Mouse (Mus musculus) kidney, embryonic 15.5 days (tissue): ENCODE data around the gene Trim69. TPM values are rescaled to one million over a fixed set of nuclear protein-coding genes. Genes with fewer than 3 reads are reported as not detected.

Experiments used
- ATAC-seq: fragments of 200-750 bp; cut with Nextera tagmentation; replicated peaks from 2 replicates; pipeline ENCODE4 v1.8.0; 2017; ENCODE audit warnings: moderate TSS enrichment; ENCODE audit not compliant: low FRiP score
- H3K27ac ChIP-seq: fragments of 300-500 bp; sonication (generic); 2 replicates; pipeline ENCODE4 v1.5.1; 2015; ENCODE audit warnings: mild to moderate bottlenecking, inconsistent platforms
- H3K27me3 ChIP-seq: fragments of 300-500 bp; sonication (generic); 2 replicates; pipeline ENCODE4 v1.6.1; 2015; ENCODE audit warnings: inconsistent platforms
- H3K36me3 ChIP-seq: fragments of 300-500 bp; sonication (generic); 2 replicates; pipeline ENCODE4 v1.6.1; 2015; ENCODE audit warnings: inconsistent platforms
- H3K4me1 ChIP-seq: fragments of 300-500 bp; sonication (generic); 2 replicates; pipeline ENCODE4 v1.6.1; 2015; ENCODE audit warnings: inconsistent platforms
- H3K4me2 ChIP-seq: fragments of 300-500 bp; sonication (generic); 2 replicates; pipeline ENCODE4 v1.6.1; 2015; ENCODE audit warnings: moderate library complexity, mild to moderate bottlenecking, inconsistent platforms
- H3K4me3 ChIP-seq: fragments of 300-500 bp; sonication (generic); replicated peaks from 2 replicates; pipeline ENCODE4 v1.5.1; 2015; ENCODE audit warnings: mild to moderate bottlenecking, inconsistent platforms
- H3K9ac ChIP-seq: fragments of 300-500 bp; sonication (generic); 2 replicates; pipeline ENCODE4 v1.6.1; 2015; ENCODE audit warnings: mild to moderate bottlenecking, inconsistent platforms
- H3K9me3 ChIP-seq: fragments of 300-500 bp; sonication (generic); replicated peaks from 2 replicates; pipeline ENCODE4 v1.6.1; 2016; ENCODE audit warnings: inconsistent platforms
- WGBS: fragments of 180-500 bp; shearing (Covaris S2); methylation state at CpG from one replicate; pipeline ENCODE4 v1.1.7; 2015; ENCODE audit warnings: mixed read lengths; 5-methylcytosine and 5-hydroxymethylcytosine counted together
- polyA plus RNA-seq: library from polyadenylated mRNA; unstranded; fragments of >200 nt; fragmentation: Nextera tagmentation; extraction: Ambion mirVana; gene quantifications from 2 replicates; pipeline ENCODE4 v1.2.1, GENCODE M21; 2015

The Trim69 gene
- polyA plus RNA-seq, 1 experiment from 2014 or later = not detected

DNA sequence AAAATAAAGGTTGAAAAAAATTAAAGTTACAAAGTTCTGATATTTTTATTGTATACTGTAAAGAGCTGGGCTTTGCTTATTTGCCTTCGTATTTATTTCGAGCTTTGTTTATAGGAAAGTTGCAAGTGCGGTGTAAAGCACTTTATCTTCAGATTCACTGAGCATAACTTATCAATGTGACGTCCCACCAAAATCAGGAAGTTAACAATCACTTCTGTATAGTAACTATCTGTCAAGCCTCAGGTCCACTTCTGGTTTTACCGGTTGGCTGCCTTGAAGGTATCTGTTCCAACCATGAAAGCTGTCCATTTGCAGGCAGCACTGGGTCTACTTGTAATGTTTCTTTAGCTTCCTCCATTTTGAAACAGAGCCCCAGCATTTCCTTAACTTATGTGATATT, 61.8 kb downstream of the Trim69 start:
- H3K36me3 ChIP-seq = no peaks in the 10 kb centered on the region

DNA sequence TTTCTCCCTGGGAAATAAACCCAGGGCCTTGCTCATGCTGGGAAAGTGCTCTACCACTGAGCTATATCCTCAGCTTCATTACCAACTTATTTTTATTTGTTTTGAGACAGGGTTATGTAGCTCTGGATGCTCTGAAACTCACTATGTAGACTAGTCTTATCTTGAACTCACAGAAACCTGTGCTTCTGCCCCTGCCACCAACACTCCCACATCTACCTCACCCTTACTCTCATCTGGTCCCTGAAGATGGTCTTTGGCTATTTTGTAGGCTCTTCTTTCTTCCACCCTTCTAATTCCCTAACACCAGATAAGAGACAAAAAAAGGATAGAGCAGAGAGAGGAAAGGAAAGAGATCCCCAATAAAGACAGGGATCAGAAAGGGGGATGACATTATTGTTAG, 63.2 kb downstream of the Trim69 start:
- Histone ChIP-seq H3K9me3 (no peaks in the 10 kb centered on the region), H3K36me3 (no peaks in the 10 kb centered on the region)
- no peak for ATAC-seq

More for the DNA sequence above, 61.8 kb downstream of the Trim69 start:
- no peak overlapping the region for H3K9ac ChIP-seq
- no peak overlapping the region for H3K27ac ChIP-seq
- no peaks in the 10 kb centered on the region for H3K4me1 ChIP-seq
- no peak overlapping the region for H3K4me2 ChIP-seq
- ATAC-seq = no peak
- H3K4me3 ChIP-seq = no peak overlapping the region
- no peaks in the 10 kb centered on the region for H3K27me3 ChIP-seq
- WGBS = 81% methylated on average over 5 of the region's 5 CpGs
- H3K9me3 ChIP-seq = no peaks in the 10 kb centered on the region

More for the DNA sequence above, 63.2 kb downstream of the Trim69 start:
- H3K9ac ChIP-seq = no peak overlapping the region
- no peaks in the 10 kb centered on the region for H3K27me3 ChIP-seq
- H3K4me3 ChIP-seq = no peak overlapping the region
- H3K4me1 ChIP-seq = no peaks in the 10 kb centered on the region
- H3K27ac ChIP-seq = no peak overlapping the region
- H3K4me2 ChIP-seq = no peak overlapping the region

Other genes starting within 250 kb of the Trim69 start
- 54.0 and 58.2 TPM in 2 replicates for gene Ctdspl2, start 204.7 kb upstream of the Trim69 start, polyA plus RNA-seq
- gene Mageb3, start 204.6 kb upstream of the Trim69 start, polyA plus RNA-seq = 0.30 and 0.36 TPM in 2 replicates
- gene Eif3j1, start 132.2 kb upstream of the Trim69 start, polyA plus RNA-seq = 12.1 and 12.5 TPM in 2 replicates
- 9.1 and 9.8 TPM in 2 replicates for gene Spg11, start 42.3 kb upstream of the Trim69 start, polyA plus RNA-seq
- gene B2m, start 13.0 kb upstream of the Trim69 start, polyA plus RNA-seq = 234 and 241 TPM in 2 replicates
- gene Patl2, start 25.5 kb downstream of the Trim69 start, polyA plus RNA-seq = 0.06 TPM in 1 of 2 replicates, not detected in the other
- not detected in 2 replicates for gene Terb2, start 25.6 kb downstream of the Trim69 start, polyA plus RNA-seq
- gene Sord, start 74.0 kb downstream of the Trim69 start, polyA plus RNA-seq = 41.0 and 41.6 TPM in 2 replicates
- gene Duox2, start 137.7 kb downstream of the Trim69 start, polyA plus RNA-seq = 0.10 and 0.19 TPM in 2 replicates
- gene Duoxa2, start 138.2 kb downstream of the Trim69 start, polyA plus RNA-seq = 0.17 TPM in 1 of 2 replicates, not detected in the other
- gene Duoxa1, start 153.0 kb downstream of the Trim69 start, polyA plus RNA-seq = 0.10 TPM in 1 of 2 replicates, not detected in the other
- gene Duox1, start 155.0 kb downstream of the Trim69 start, polyA plus RNA-seq = 0.04 TPM in 1 of 2 replicates, not detected in the other
- 2.4 and 2.6 TPM in 2 replicates for gene Shf, start 208.5 kb downstream of the Trim69 start, polyA plus RNA-seq